Mouse (Mus musculus) brain, embryonic 14.5 days (tissue): ENCODE data around the gene Usp29.

Experiments used
- CTCF ChIP-seq: fragments of 200-500 bp; IDR thresholded peaks from 2 replicates; pipeline ENCODE4 v1.5.1; 2012; ENCODE audit warnings: inconsistent platforms, mild to moderate bottlenecking, moderate library complexity, borderline replicate concordance; ENCODE audit not compliant: insufficient read depth, insufficient read length; ENCODE audit errors: extremely low read depth
- POLR2A ChIP-seq: fragments of 200-500 bp; IDR thresholded peaks from 2 replicates; pipeline ENCODE4 v1.6.1; 2012; ENCODE audit warnings: mild to moderate bottlenecking, inconsistent platforms, borderline replicate concordance; ENCODE audit not compliant: poor library complexity, insufficient read depth, insufficient read length, severe bottlenecking; ENCODE audit errors: extremely low read depth

- TF ChIP-seq CTCF (no peak), POLR2A (no peak)
Observed at GRCm38 (mm10) chr7:6900672-6901071, 170.3 kb downstream of the Usp29 start.
